Mouse (Mus musculus) lung, embryonic 14.5 days (tissue): ENCODE results near the gene Ptgr1. TPM values are rescaled to one million over a fixed set of nuclear protein-coding genes. Genes with fewer than 3 reads are reported as not detected.
A peak's percentile ranks its signal among the peaks of the same experiment; 100 is the strongest.

Source experiments
- ATAC-seq: fragments of 200-750 bp; cut with Nextera tagmentation; 2 replicates; pipeline ENCODE4 v1.8.0; 2017; ENCODE audit warnings: mild to moderate bottlenecking, moderate TSS enrichment, moderate library complexity; ENCODE audit not compliant: insufficient read depth
- DNase-seq: peaks from one replicate; pipeline ENCODE4 v3.0.0-alpha.2; 2015
- H3K27ac ChIP-seq: fragments of 300-500 bp; sonication (generic); 2 replicates; pipeline ENCODE4 v1.5.1; 2014; ENCODE audit warnings: low read depth, mild to moderate bottlenecking, moderate library complexity
- H3K27me3 ChIP-seq: fragments of 300-500 bp; sonication (generic); 2 replicates; pipeline ENCODE4 v1.6.1; 2014; ENCODE audit warnings: low read length, control low read depth; ENCODE audit not compliant: insufficient read depth
- H3K36me3 ChIP-seq: fragments of 300-500 bp; sonication (generic); 2 replicates; pipeline ENCODE4 v1.6.1; 2014; ENCODE audit warnings: control low read depth; ENCODE audit not compliant: insufficient read depth
- H3K4me1 ChIP-seq: fragments of 300-500 bp; sonication (generic); 2 replicates; pipeline ENCODE4 v1.6.1; 2014; ENCODE audit warnings: antibody characterized with exemption, control low read depth; ENCODE audit not compliant: insufficient read depth
- H3K4me2 ChIP-seq: fragments of 300-500 bp; sonication (generic); 2 replicates; pipeline ENCODE4 v1.6.1; 2014; ENCODE audit warnings: mild to moderate bottlenecking
- H3K4me3 ChIP-seq: fragments of 300-500 bp; sonication (generic); 2 replicates; pipeline ENCODE4 v1.5.1; 2014; ENCODE audit warnings: low read depth, low read length
- H3K9ac ChIP-seq: fragments of 300-500 bp; sonication (generic); 2 replicates; pipeline ENCODE4 v1.6.1; 2014
- H3K9me3 ChIP-seq: fragments of 300-500 bp; sonication (generic); 2 replicates; pipeline ENCODE4 v1.6.1; 2016; ENCODE audit warnings: low read depth, low read length, control low read depth
- CTCF ChIP-seq: IDR thresholded peaks from 2 replicates; pipeline ENCODE4 v1.5.1; 2016; ENCODE audit warnings: antibody characterized with exemption, low read depth
- WGBS: fragments of 180-500 bp; shearing (Covaris S2); extraction: QIAGEN DNeasy Blood & Tissue Kit; methylation state at CpG from one replicate; pipeline ENCODE4 v1.1.7; 2014; 5-methylcytosine and 5-hydroxymethylcytosine counted together
- polyA plus RNA-seq: library from polyadenylated mRNA; unstranded; fragments of >200 nt; fragmentation: Nextera tagmentation; extraction: Ambion mirVana; gene quantifications from 2 replicates; pipeline ENCODE4 v1.2.1, GENCODE M21; 2014

The Ptgr1 gene
- polyA plus RNA-seq, 1 experiment from 2014 or later = 26.2 TPM

DNA sequence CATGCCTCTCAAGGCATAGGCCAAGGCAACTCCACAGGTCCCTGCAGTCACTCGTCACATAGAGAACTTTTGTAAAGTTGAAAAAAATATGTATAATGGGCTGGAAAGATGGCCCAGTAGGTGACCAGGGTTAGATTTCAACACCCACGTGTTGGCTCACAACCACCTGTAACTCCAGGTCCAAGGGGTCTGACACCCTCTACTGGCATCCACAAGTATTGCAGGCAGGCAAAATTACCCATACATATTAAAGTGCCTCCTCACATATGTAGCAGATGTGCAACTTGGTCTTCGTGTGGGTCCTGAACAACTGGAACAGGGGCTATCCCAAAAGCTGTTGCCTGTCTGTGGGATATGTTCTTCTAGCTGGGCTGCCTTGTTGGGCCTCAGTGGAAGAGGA lies 59.3 kb downstream of the Ptgr1 start:
- Histone ChIP-seq H3K4me2 (no peak overlapping the region), H3K27me3 (no peaks in the 10 kb centered on the region), H3K4me1 (no peaks in the 10 kb centered on the region), H3K9ac (no peak overlapping the region), H3K27ac (no peak overlapping the region), H3K9me3 (no peaks in the 10 kb centered on the region), H3K4me3 (no peak overlapping the region), H3K36me3 (no peaks in the 10 kb centered on the region)
- no peak for DNase-seq
- ATAC-seq = no peak
- peak; percentile 45 for TF ChIP-seq CTCF
- 68% methylated on average over 3 of the region's 3 CpGs for WGBS

DNA sequence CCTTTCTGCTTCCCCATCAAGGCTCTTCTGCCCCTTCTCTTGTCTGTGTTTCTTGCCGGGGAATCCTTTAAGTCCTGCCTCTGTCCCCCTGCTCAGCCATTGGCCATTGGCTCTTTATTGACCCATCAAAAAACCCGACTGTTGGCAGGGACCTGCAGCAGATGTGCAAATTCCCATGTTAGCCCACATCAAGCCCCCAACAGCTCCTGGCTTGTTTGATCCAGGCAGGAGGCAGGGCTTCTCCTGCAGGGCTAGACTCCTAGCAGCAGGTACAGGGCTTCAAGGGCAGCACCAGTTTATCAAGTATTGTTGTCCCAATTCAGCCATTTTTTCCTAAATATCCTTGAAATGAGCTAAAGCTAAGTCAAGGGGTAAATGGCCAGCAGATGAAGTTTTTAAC lies 60.8 kb downstream of the Ptgr1 start:
- Histone ChIP-seq H3K4me2 (no peak overlapping the region), H3K27me3 (no peaks in the 10 kb centered on the region), H3K4me1 (no peaks in the 10 kb centered on the region), H3K9me3 (no peaks in the 10 kb centered on the region), H3K36me3 (no peaks in the 10 kb centered on the region), H3K27ac (no peak overlapping the region), H3K4me3 (no peak overlapping the region), H3K9ac (no peak overlapping the region)
- 31% methylated on average over 2 of the region's 2 CpGs for WGBS
- ATAC-seq (no peak), DNase-seq (no peak)
- TF ChIP-seq CTCF = no peak

DNA sequence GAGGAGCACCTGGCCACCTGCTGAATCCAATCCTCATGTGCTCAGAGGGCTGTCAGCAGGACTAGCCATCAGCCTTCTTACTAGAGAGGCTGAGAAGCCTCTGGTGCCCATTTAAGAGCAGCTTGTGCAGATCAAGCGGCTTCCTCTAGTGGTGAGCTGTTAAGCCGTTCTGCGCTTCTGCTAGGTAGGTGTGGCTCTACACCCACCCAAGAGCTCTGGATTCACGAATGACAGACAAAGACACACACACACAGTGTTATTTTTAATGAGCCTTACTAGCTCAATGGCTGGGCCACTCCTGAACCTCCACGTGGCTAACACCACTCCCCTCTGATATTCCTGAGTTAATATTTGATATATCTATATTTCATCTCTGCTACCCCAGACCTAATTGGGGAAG lies 61.3 kb downstream of the Ptgr1 start:
- WGBS = 34% methylated on average over 5 of the region's 5 CpGs
- H3K9me3 ChIP-seq = no peaks in the 10 kb centered on the region
- no peak for TF ChIP-seq CTCF
- no peak overlapping the region for H3K9ac ChIP-seq
- no peaks in the 10 kb centered on the region for H3K27me3 ChIP-seq
- no peak for ATAC-seq
- H3K4me3 ChIP-seq = no peak overlapping the region
- H3K4me2 ChIP-seq = no peak overlapping the region
- no peaks in the 10 kb centered on the region for H3K4me1 ChIP-seq
- H3K36me3 ChIP-seq = no peaks in the 10 kb centered on the region
- DNase-seq = no peak
- H3K27ac ChIP-seq = no peak overlapping the region

DNA sequence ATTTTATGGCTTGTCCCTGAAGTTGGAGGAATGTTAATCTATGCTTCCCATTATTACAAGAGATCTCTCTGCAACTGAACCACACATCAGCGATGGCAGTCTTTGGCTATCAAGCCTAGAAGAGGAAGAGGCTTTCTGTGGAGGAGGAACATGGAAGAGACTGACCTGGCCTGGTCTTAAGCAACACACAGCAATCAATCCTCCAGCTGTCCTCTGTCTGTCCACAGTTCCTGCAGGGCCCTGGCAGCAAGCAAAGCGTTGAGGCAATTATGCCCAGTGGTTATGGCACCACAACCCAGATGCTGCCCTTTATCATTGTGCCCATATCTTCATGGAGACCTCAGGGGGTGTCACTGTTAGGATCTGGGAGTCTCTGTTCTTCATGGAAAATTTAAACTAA lies 63.0 kb downstream of the Ptgr1 start:
- ATAC-seq (no peak), DNase-seq (no peak)
- H3K9ac ChIP-seq = no peak overlapping the region
- H3K4me3 ChIP-seq = no peak overlapping the region
- no peaks in the 10 kb centered on the region for H3K36me3 ChIP-seq
- no peaks in the 10 kb centered on the region for H3K27me3 ChIP-seq
- no peak overlapping the region for H3K4me2 ChIP-seq
- WGBS = 72% methylated on average over 2 of the region's 2 CpGs
- no peak for TF ChIP-seq CTCF
- no peaks in the 10 kb centered on the region for H3K4me1 ChIP-seq
- H3K9me3 ChIP-seq = no peaks in the 10 kb centered on the region
- H3K27ac ChIP-seq = no peak overlapping the region

Other genes with a start within 250 kb of the Ptgr1 start
- gene Olfr267, start 199.4 kb downstream of the Ptgr1 start, polyA plus RNA-seq = not detected in 2 replicates
- gene Ecpas, start 74.4 kb downstream of the Ptgr1 start, polyA plus RNA-seq = 41.1 and 41.5 TPM in 2 replicates
- 0.46 and 0.70 TPM in 2 replicates for gene Zkscan16, start 43.5 kb downstream of the Ptgr1 start, polyA plus RNA-seq
- 12.1 and 14.8 TPM in 2 replicates for gene Dnajc25, start 7.9 kb upstream of the Ptgr1 start, polyA plus RNA-seq
- gene Gm20503, start 16.1 kb upstream of the Ptgr1 start, polyA plus RNA-seq = 13.1 and 13.6 TPM in 2 replicates
- gene Gng10, start 48.0 kb upstream of the Ptgr1 start, polyA plus RNA-seq = 123 and 137 TPM in 2 replicates
- gene AI481877, start 151.9 kb upstream of the Ptgr1 start, polyA plus RNA-seq = not detected in 2 replicates
- 12.3 and 13.8 TPM in 2 replicates for gene Ugcg, start 202.1 kb upstream of the Ptgr1 start, polyA plus RNA-seq